Mouse (Mus musculus): ENCODE results near the gene Nbeal2.

Gene Nbeal2

GRCm38 (mm10) chr9:110617081-110617480 is 36.9 kb downstream of the Nbeal2 start:
- no peak for DNase-seq (ENCODE audit: low read depth, low spot score)

GRCm38 (mm10) chr9:110611471-110611870 is 42.5 kb downstream of the Nbeal2 start:
- DNase-seq (ENCODE audit: low read depth, low spot score) = no peak

- DNase-seq (ENCODE audit: low read depth, low spot score) = no peak
Measured at GRCm38 (mm10) chr9:110583521-110583920, 70.4 kb downstream of the Nbeal2 start.

- DNase-seq (ENCODE audit: low read depth, low spot score) = no peak
Measured at GRCm38 (mm10) chr9:110582161-110582560, 71.8 kb downstream of the Nbeal2 start.
